Mouse (Mus musculus) bone marrow, adult 2 months (tissue): ENCODE measurements around the gene Lca5.

Source experiments
- CTCF ChIP-seq: fragments of 200-500 bp; IDR thresholded peaks from 2 replicates; pipeline ENCODE4 v1.5.1; 2011; ENCODE audit warnings: low read length, control low read depth; ENCODE audit not compliant: control insufficient read depth, insufficient read depth
- POLR2A ChIP-seq: fragments of 200-500 bp; IDR thresholded peaks from 2 replicates; pipeline ENCODE4 v1.6.1; 2011; ENCODE audit warnings: low read depth, mild to moderate bottlenecking, control low read depth, low read length, borderline replicate concordance; ENCODE audit not compliant: control insufficient read depth

DNA sequence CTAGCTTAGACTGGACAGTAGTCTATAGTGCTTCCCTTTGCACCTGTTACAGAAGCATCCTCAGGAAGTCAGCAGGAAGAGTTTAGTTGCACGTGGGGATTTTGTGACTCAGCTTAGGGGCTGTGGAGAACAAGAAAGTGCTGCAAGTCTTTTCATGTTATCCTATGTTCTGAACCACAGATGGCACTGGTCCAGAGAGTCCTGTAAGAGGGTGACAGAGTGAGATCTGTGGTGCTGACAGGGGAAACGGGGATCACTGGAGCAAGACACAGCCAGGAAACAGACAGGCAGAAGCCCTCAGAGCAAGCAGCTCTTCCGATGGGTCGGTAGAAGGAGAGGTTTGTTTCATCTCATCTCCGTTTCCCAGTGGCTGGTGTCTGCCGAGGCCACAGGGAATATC, 55.6 kb downstream of the Lca5 start:
- TF ChIP-seq CTCF (no peak), POLR2A (no peak)
